Mouse (Mus musculus): ENCODE data around the gene Farsa. TPM values are rescaled to one million over a fixed set of nuclear protein-coding genes. Genes with fewer than 3 reads are reported as not detected.

Gene Farsa
- polyA plus RNA-seq (2012; ENCODE audit: low replicate concordance), result 28.3 and 50.1 TPM in 2 replicates

DNA sequence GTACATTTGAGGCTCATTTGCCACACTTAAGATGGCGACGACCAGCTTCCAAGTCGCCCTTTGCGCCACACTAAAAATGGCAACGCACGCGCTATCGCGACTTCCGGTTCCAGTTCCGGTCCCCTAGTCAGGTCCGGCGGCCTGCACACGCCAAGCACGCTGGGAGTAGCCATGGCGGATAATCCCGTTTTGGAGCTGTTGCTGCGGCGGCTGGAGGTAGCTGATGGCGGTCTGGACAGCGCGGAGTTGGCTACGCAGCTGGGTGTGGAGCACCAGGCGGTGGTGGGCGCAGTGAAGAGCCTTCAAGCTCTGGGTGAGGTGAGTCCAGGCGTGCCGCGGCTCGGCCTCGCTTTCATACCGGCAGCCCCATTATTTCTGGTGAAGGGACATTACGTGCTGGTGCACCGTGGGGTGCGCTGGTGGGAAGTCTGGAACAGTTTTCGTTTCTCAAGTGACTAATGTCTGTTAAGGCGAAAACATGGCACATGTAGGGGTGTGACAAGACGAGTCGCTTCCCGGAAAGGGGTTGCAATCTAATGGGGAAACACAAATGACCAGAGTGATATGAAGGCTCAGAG is at the start of gene Farsa:
Gene Farsa, plus strand, starts transcription at position 126 of the 578 bp plus-strand sequence.

DNA sequence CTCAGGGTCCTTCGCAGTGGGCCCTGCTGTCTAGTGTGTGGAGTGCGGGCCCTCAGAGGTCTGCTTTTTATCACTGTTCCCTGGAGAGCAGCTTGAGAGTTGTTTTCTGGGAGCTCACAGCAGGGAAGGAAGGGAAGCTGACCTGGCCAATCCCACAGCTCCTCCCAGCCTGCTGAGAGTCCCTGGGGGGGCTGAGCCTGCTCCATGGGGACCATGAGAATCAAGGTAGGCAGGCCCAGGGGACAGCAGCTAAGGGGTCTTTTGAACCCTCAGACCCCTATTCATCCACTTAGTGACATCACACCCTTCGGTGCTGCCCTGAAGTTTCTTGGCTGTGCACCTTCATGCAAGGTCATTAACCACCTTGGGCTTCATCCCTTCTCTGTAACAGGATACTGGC is 34.1 kb upstream of the Farsa start, which contains the start of gene Dand5:
Gene Dand5, minus strand, starts transcription at position 101 of the 400 bp plus-strand sequence.

DNA sequence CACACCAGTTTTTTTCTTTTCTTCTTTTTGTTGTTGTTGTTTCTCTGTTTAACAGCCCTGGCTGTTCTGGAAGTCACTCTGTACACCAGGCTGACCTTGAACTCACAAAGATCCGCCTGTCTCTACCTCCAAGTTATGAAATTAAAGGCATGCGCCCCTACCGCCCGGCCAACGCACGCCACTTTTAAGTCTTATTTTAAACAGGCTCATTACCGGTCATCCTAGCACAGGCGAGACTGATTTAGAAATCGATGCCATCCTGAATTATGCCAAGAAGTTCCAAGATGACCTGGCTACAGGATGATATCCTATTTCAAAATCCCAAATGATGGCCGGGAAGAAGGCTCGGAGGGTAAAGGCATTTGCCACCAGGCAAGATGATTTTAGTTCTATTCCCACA is 25.3 kb upstream of the Farsa start, which contains the start of gene Gadd45gip1:
Gene Gadd45gip1, plus strand, starts transcription at position 33 of the 400 bp plus-strand sequence.

DNA sequence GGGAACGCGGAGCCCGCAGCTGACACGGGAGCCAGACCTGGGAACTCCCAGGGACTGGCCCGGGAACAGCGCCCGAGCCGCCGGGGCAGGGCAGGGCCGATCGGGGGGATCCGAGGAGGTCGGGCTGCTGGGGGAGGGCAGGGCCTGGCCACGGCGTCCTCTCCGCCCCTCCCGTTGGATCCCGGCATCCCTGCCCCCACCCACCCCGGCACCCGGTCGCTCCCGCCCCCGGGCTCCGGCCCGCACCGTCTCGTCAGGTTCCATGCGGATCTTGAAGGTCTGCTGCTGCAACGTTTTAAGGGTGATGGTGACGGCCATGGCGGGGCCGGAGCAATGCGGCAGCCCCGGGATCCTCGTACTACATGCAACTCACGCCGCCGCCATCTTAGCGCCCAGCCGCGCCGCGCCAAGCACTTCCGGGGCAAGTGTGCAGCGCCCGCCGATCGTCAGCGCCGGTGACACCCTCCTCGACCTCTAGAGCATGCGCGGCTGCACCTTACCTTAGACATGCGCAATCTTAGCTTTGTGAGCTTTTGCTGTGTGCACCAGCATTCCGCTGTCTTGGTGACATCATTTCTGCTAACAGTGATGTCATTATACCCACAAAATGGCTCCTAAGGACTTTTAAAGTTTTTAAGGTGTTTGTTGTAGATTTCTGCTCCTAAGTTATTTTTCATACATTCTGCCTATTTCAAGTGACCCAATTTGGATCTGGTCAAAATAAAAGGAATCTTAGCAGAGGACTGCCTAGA is 16.4 kb upstream of the Farsa start, which contains the start of gene Rad23a:
Gene Rad23a, minus strand, starts transcription at position 418 of the 752 bp plus-strand sequence.

DNA sequence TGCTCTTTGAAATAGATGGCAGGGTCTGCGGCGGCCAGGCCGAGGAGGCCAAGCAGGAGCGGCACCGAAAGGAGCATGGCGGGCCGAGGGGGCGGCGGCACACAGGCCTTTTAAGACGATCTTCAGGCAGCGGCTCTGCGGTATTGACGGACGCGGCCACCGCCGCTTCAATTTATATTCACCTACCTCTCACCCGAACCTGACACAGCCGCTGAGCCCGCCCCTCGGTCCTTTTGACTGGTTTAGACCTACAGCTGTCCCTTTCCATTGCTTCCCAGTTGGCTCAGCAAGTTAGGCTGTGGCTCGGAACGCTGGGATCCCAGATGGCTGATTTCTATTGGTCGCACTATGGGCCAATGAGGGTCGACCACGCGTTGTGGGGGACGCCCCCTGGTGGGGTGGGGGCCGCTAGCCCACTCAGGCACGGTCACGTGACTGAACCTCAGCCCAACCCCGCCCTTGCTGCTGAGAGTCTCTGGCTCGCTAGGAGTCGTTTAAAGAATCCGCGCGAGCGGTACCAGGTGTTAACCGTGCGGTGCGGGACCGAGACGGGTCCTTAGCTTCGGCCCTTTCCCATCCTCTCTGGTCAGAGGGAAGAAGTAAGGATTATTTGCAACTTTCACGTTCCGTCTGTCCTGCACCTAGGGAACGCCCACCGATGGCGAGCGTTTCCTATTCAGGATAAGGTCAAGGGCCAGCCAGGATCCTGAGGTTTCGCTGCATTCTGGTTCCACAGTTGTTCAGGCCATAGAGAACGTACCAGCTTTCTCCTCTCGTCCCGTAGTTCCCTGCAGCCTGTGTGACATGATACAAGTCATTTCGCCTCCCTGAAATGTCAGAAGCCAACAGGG is 9.8 kb upstream of the Farsa start, which contains the start of gene Calr:
Gene Calr, minus strand, starts transcription at position 213 of the 851 bp plus-strand sequence.

DNA sequence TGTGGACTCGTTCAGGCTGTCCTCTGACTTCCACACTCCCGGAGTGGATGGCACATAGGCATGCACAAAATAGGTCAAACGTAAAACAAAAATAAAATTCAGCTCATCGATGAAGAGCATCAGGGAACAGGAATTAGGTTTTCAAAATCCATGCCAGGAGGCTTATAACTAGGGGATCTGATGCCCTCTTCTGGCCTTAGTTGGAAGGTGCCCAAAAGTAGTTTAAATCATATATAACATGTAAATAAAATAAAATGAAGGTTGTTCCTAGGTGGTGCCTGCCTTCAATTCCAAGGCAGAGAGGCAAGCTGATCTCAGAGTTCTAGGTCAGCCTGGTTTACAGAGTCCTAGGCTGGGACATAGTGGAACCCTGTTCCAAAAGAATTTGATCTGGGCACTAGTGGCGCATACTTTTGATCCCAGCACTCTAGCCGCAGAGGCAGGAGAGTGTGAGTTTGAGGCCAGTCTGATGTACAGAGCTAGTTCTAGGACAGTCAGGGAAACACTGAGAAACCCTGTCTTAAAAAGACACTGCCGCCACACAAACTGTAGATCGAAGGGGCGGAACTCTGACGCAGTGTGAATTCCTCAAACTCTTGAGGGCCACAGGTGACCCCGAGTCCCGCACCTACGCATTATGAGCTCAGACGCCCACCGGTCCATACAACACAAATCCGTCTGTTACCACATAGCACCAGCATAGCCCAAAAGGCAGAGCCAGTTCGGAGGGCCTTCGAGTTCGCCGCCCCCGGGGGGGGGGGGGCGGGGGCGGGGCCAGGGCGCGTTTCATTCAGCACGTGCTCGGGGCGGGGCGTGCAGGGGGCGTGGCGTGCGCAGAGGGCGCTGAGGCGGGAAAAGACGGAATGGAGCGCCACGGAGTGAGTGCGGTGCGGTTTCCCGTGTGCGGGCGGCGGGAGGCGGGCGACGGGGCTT is 14.9 kb downstream of the Farsa start, which contains the start of gene Syce2:
Gene Syce2, plus strand, starts transcription at position 736 of the 933 bp plus-strand sequence.

DNA sequence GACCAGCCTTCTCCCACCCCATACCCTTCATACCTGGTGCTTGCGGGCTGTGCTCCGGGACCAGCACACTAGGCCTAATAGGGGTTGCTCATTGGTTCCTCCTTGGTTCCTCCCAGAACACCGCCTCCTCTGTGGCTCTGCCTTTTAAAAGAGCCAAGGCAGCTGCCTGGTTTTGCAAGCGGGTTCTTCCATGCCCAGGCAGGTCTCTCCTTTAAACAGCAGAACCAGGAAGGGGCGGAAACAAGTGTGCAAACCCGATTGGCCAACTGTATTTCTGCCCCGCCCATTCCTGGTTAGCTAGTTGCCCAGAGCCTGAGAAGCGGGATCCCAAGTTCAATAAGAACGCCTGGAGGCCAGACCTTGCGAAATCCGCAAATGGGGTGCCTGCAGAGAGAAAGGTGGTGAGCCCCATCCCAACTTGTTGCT is 36.9 kb downstream of the Farsa start, which contains the start of gene Gcdh:
Gene Gcdh, minus strand, starts transcription at position 213 of the 426 bp plus-strand sequence.

DNA sequence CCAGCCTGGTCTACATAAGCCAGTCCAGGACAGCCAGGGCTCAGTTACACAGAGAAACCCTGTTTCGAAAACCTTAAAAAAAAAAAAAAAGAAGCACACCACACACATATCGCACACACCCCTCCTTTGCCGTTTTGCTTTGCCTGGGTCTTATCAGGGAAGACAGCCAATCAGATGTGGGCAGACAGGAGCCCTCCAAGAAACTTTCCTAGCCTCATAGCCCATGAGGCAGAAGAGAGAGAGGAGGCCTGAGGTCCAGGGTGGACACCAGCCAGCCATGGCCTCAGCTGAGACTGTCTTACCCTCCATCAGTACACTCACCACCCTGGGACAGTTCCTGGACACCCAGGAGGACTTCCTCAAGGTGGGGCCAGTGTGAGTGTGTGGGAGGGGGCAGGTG is 45.0 kb downstream of the Farsa start, which contains the start of gene Klf1:
Gene Klf1, plus strand, starts transcription at position 177 of the 400 bp plus-strand sequence.

DNA sequence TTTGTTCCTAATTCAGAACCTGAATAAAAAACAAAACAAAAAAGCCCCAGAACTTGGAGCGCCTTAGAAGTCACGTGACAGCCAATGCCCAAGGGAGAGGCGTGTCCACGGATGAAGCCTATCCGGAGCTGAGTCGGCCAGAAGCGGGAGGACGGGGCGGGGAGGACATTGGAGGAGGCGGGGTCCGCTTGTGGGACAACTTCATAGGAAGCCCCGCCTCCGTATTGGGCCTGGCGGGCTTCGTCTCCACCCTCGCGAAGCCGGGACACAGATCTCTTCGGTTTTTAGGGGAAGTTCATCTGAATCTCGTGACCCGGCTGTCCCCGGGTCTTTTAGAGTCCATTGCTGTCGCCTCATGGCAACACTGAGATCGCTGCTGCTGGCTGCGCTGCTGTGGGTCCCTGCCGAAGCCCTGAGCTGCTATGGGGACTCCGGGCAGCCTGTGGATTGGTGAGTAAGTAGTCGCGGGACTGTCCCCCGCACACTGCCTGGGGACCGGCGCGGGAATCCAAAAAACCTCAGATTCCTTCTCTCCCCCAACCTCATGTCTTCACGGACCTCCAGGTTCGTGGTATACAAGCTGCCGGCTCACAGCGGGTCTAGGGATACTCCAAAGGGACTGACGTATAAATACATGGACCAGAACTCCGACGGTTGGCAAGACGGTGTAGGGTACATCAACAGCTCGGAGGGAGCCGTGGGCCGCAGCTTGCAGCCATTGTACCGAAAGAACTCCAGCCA is 51.8 kb downstream of the Farsa start, which contains the start of gene Dnase2a:
Gene Dnase2a, plus strand, starts transcription at position 140 of the 741 bp plus-strand sequence.

Other genes starting within 250 kb of the Farsa start
- gene Ier2, start 194.1 kb upstream of the Farsa start, polyA plus RNA-seq (2012; ENCODE audit: low replicate concordance), result 110 and 415 TPM in 2 replicates
- gene Trmt1, start 170.7 kb upstream of the Farsa start, polyA plus RNA-seq (2012; ENCODE audit: low replicate concordance), result 148 and 293 TPM in 2 replicates
- gene Nacc1, start 169.1 kb upstream of the Farsa start, polyA plus RNA-seq (2012; ENCODE audit: low replicate concordance), result 94.0 and 104 TPM in 2 replicates
- gene Lyl1, start 155.5 kb upstream of the Farsa start, polyA plus RNA-seq (2012; ENCODE audit: low replicate concordance), result 180 and 253 TPM in 2 replicates
- 24.7 and 29.3 TPM in 2 replicates for gene G430095P16Rik, start 134.0 kb upstream of the Farsa start, polyA plus RNA-seq (2012; ENCODE audit: low replicate concordance)
- gene Nfix, start 56.6 kb upstream of the Farsa start, polyA plus RNA-seq (2012; ENCODE audit: low replicate concordance), result 27.0 and 31.4 TPM in 2 replicates
- gene Dand5, start 34.2 kb upstream of the Farsa start, polyA plus RNA-seq (2012; ENCODE audit: low replicate concordance), result 1.8 and 2.7 TPM in 2 replicates
- gene Gadd45gip1, start 25.5 kb upstream of the Farsa start, polyA plus RNA-seq (2012; ENCODE audit: low replicate concordance), result 27.9 and 40.8 TPM in 2 replicates
- gene Rad23a, start 16.3 kb upstream of the Farsa start, polyA plus RNA-seq (2012; ENCODE audit: low replicate concordance), result 457 and 479 TPM in 2 replicates
- 286 and 333 TPM in 2 replicates for gene Calr, start 10.1 kb upstream of the Farsa start, polyA plus RNA-seq (2012; ENCODE audit: low replicate concordance)
- gene Syce2, start 15.1 kb downstream of the Farsa start, polyA plus RNA-seq (2012; ENCODE audit: low replicate concordance), result 12.7 and 13.2 TPM in 2 replicates
- gene Gcdh, start 36.9 kb downstream of the Farsa start, polyA plus RNA-seq (2012; ENCODE audit: low replicate concordance), result 22.8 and 49.5 TPM in 2 replicates
- 15.8 and 107 TPM in 2 replicates for gene Klf1, start 44.9 kb downstream of the Farsa start, polyA plus RNA-seq (2012; ENCODE audit: low replicate concordance)
- 13.7 and 72.9 TPM in 2 replicates for gene Dnase2a, start 51.6 kb downstream of the Farsa start, polyA plus RNA-seq (2012; ENCODE audit: low replicate concordance)
- 1.4 and 2.3 TPM in 2 replicates for gene Mast1, start 80.4 kb downstream of the Farsa start, polyA plus RNA-seq (2012; ENCODE audit: low replicate concordance)
- not detected in 2 replicates for gene Rtbdn, start 90.0 kb downstream of the Farsa start, polyA plus RNA-seq (2012; ENCODE audit: low replicate concordance)
- not detected in 2 replicates for gene Gm49661, start 112.4 kb downstream of the Farsa start, polyA plus RNA-seq (2012; ENCODE audit: low replicate concordance)
- gene Prdx2, start 112.6 kb downstream of the Farsa start, polyA plus RNA-seq (2012; ENCODE audit: low replicate concordance), result 10.7 and 94.5 TPM in 2 replicates
- gene Rnaseh2a, start 112.8 kb downstream of the Farsa start, polyA plus RNA-seq (2012; ENCODE audit: low replicate concordance), result 196 and 282 TPM in 2 replicates
- 324 and 1,538 TPM in 2 replicates for gene Junb, start 121.7 kb downstream of the Farsa start, polyA plus RNA-seq (2012; ENCODE audit: low replicate concordance)
- 6.5 and 8.4 TPM in 2 replicates for gene Hook2, start 133.6 kb downstream of the Farsa start, polyA plus RNA-seq (2012; ENCODE audit: low replicate concordance)
- gene Best2, start 157.5 kb downstream of the Farsa start, polyA plus RNA-seq (2012; ENCODE audit: low replicate concordance), result not detected in 2 replicates
- gene Asna1, start 168.3 kb downstream of the Farsa start, polyA plus RNA-seq (2012; ENCODE audit: low replicate concordance), result 55.1 and 111 TPM in 2 replicates
- 260 and 442 TPM in 2 replicates for gene Trir, start 169.8 kb downstream of the Farsa start, polyA plus RNA-seq (2012; ENCODE audit: low replicate concordance)
- gene Tnpo2, start 179.9 kb downstream of the Farsa start, polyA plus RNA-seq (2012; ENCODE audit: low replicate concordance), result 9.5 and 12.9 TPM in 2 replicates
- gene Fbxw9, start 203.1 kb downstream of the Farsa start, polyA plus RNA-seq (2012; ENCODE audit: low replicate concordance), result 20.6 and 23.5 TPM in 2 replicates
- gene Gm5741, start 211.0 kb downstream of the Farsa start, polyA plus RNA-seq (2012; ENCODE audit: low replicate concordance), result 1.1 TPM in 1 of 2 replicates, not detected in the other
- gene Dhps, start 214.8 kb downstream of the Farsa start, polyA plus RNA-seq (2012; ENCODE audit: low replicate concordance), result 31.6 and 110 TPM in 2 replicates
- gene Wdr83os, start 223.8 kb downstream of the Farsa start, polyA plus RNA-seq (2012; ENCODE audit: low replicate concordance), result 5.6 and 16.3 TPM in 2 replicates
- gene Wdr83, start 224.3 kb downstream of the Farsa start, polyA plus RNA-seq (2012; ENCODE audit: low replicate concordance), result 8.9 and 19.5 TPM in 2 replicates
- 27.4 and 79.7 TPM in 2 replicates for gene Man2b1, start 226.3 kb downstream of the Farsa start, polyA plus RNA-seq (2012; ENCODE audit: low replicate concordance)